Mouse (Mus musculus): ENCODE data around the gene Fam124b. TPM values are rescaled to one million over a fixed set of nuclear protein-coding genes. Genes with fewer than 3 reads are reported as not detected.

Fam124b gene
- polyA plus RNA-seq, 1 experiment from 2014 or later = 1.5 TPM

- Histone ChIP-seq H3K27me3 (ENCODE audit: control insufficient read depth, insufficient read depth, low read length) (no peaks in the 10 kb centered on the region), H3K36me3 (ENCODE audit: control insufficient read depth, insufficient read depth, low read length) (no peaks in the 10 kb centered on the region), H3K27ac (replicated peaks in 1 of 2; ENCODE audit: control insufficient read depth in 1 of 2, insufficient read depth in 1 of 2, low read depth in 2 of 2, low read length in 2 of 2) (no peak overlapping the region), H3K9me3 (ENCODE audit: control insufficient read depth, low read length) (no peaks in the 10 kb centered on the region), H3K4me3 (ENCODE audit: control insufficient read depth in 1 of 2, insufficient read depth in 1 of 2, low read depth in 1 of 2, low read length in 2 of 2) (peak overlapping the region in 1 of 2 experiments; percentile 8; a peak in 1 of 4 replicates), H3K4me2 (ENCODE audit: low read length) (0 out of 2 replicates have a peak overlapping the region, but pooled peaks have one; percentile 25), H3K9ac (ENCODE audit: low read length) (no peak overlapping the region), H3K4me1 (ENCODE audit: control insufficient read depth in 2 of 2, insufficient read depth in 2 of 2, low read length in 2 of 2) (0 out of 4 replicates have a peak, but pooled peaks cover 0 to 6% of the 10 kb centered on the region in 2 experiments)
- peak; percentile 44; the same call in 1 of the 2 replicates for ATAC-seq (ENCODE audit: insufficient number of reproducible peaks, insufficient read depth, low FRiP score, low read depth)
- WGBS = 60% methylated on average over 9 of the region's 9 CpGs
These were observed 4.4 kb downstream of the Fam124b start for GRCm38 (mm10) chr1:80213826-80214225.

GRCm38 (mm10) chr1:80213146-80213545 is 5.1 kb downstream of the Fam124b start:
- Histone ChIP-seq H3K4me1 (ENCODE audit: control insufficient read depth in 2 of 2, insufficient read depth in 2 of 2, low read length in 2 of 2) (0 out of 4 replicates have a peak, but pooled peaks cover 0 to 6% of the 10 kb centered on the region in 2 experiments), H3K4me2 (ENCODE audit: low read length) (peak overlapping the region; percentile 25; the same call in 1 of the 2 replicates), H3K27ac (replicated peaks in 1 of 2; ENCODE audit: control insufficient read depth in 1 of 2, insufficient read depth in 1 of 2, low read depth in 2 of 2, low read length in 2 of 2) (peak overlapping the region; percentile 9 to 44; a peak in 3 of 4 replicates), H3K27me3 (ENCODE audit: control insufficient read depth, insufficient read depth, low read length) (no peaks in the 10 kb centered on the region), H3K9me3 (ENCODE audit: control insufficient read depth, low read length) (no peaks in the 10 kb centered on the region), H3K4me3 (ENCODE audit: control insufficient read depth in 1 of 2, insufficient read depth in 1 of 2, low read depth in 1 of 2, low read length in 2 of 2) (peak overlapping the region in 1 of 2 experiments; percentile 8; a peak in 1 of 4 replicates), H3K36me3 (ENCODE audit: control insufficient read depth, insufficient read depth, low read length) (no peaks in the 10 kb centered on the region), H3K9ac (ENCODE audit: low read length) (peak overlapping the region; percentile 25; the same call in 1 of the 2 replicates)
- no peak for ATAC-seq (ENCODE audit: insufficient number of reproducible peaks, insufficient read depth, low FRiP score, low read depth)
- WGBS = 84% methylated on average over 10 of the region's 10 CpGs

- Histone ChIP-seq H3K4me2 (ENCODE audit: low read length) (no peak overlapping the region), H3K9ac (ENCODE audit: low read length) (no peak overlapping the region), H3K4me3 (ENCODE audit: control insufficient read depth in 1 of 2, insufficient read depth in 1 of 2, low read depth in 1 of 2, low read length in 2 of 2) (no peak overlapping the region), H3K9me3 (ENCODE audit: control insufficient read depth, low read length) (no peaks in the 10 kb centered on the region), H3K36me3 (ENCODE audit: control insufficient read depth, insufficient read depth, low read length) (no peaks in the 10 kb centered on the region), H3K27me3 (ENCODE audit: control insufficient read depth, insufficient read depth, low read length) (no peaks in the 10 kb centered on the region), H3K27ac (replicated peaks in 1 of 2; ENCODE audit: control insufficient read depth in 1 of 2, insufficient read depth in 1 of 2, low read depth in 2 of 2, low read length in 2 of 2) (no peak overlapping the region), H3K4me1 (ENCODE audit: control insufficient read depth in 2 of 2, insufficient read depth in 2 of 2, low read length in 2 of 2) (0 out of 4 replicates have a peak, but pooled peaks cover 0 to under 1% of the 10 kb centered on the region in 2 experiments)
- no peak for ATAC-seq (ENCODE audit: insufficient number of reproducible peaks, insufficient read depth, low FRiP score, low read depth)
- WGBS = 77% methylated on average over 3 of the region's 3 CpGs
These were observed 16.0 kb downstream of the Fam124b start for GRCm38 (mm10) chr1:80202314-80202713.

- ATAC-seq (ENCODE audit: insufficient number of reproducible peaks, insufficient read depth, low FRiP score, low read depth) = no peak
- peaks cover 0 to 5% of the 10 kb centered on the region in 2 experiments; a peak in 1 of 4 replicates for H3K4me1 ChIP-seq (ENCODE audit: control insufficient read depth in 2 of 2, insufficient read depth in 2 of 2, low read length in 2 of 2)
- WGBS = 23% methylated on average over 8 of the region's 8 CpGs
- no peak overlapping the region for H3K4me3 ChIP-seq (ENCODE audit: control insufficient read depth in 1 of 2, insufficient read depth in 1 of 2, low read depth in 1 of 2, low read length in 2 of 2)
- no peak overlapping the region for H3K9ac ChIP-seq (ENCODE audit: low read length)
- H3K36me3 ChIP-seq (ENCODE audit: control insufficient read depth, insufficient read depth, low read length) = no peaks in the 10 kb centered on the region
- H3K27me3 ChIP-seq (ENCODE audit: control insufficient read depth, insufficient read depth, low read length) = no peaks in the 10 kb centered on the region
- no peaks in the 10 kb centered on the region for H3K9me3 ChIP-seq (ENCODE audit: control insufficient read depth, low read length)
- H3K27ac ChIP-seq (replicated peaks in 1 of 2; ENCODE audit: control insufficient read depth in 1 of 2, insufficient read depth in 1 of 2, low read depth in 2 of 2, low read length in 2 of 2) = no peak overlapping the region
- no peak overlapping the region for H3K4me2 ChIP-seq (ENCODE audit: low read length)
These were observed 25.4 kb downstream of the Fam124b start for GRCm38 (mm10) chr1:80192837-80193236.

- Histone ChIP-seq H3K27me3 (ENCODE audit: control insufficient read depth, insufficient read depth, low read length) (no peaks in the 10 kb centered on the region), H3K9me3 (ENCODE audit: control insufficient read depth, low read length) (peaks cover 2% of the 10 kb centered on the region; the same call in 1 of the 2 replicates), H3K4me2 (ENCODE audit: low read length) (no peak overlapping the region), H3K9ac (ENCODE audit: low read length) (no peak overlapping the region), H3K4me3 (ENCODE audit: control insufficient read depth in 1 of 2, insufficient read depth in 1 of 2, low read depth in 1 of 2, low read length in 2 of 2) (no peak overlapping the region), H3K27ac (replicated peaks in 1 of 2; ENCODE audit: control insufficient read depth in 1 of 2, insufficient read depth in 1 of 2, low read depth in 2 of 2, low read length in 2 of 2) (no peak overlapping the region), H3K36me3 (ENCODE audit: control insufficient read depth, insufficient read depth, low read length) (no peaks in the 10 kb centered on the region), H3K4me1 (ENCODE audit: control insufficient read depth in 2 of 2, insufficient read depth in 2 of 2, low read length in 2 of 2) (no peaks in the 10 kb centered on the region)
- ATAC-seq (ENCODE audit: insufficient number of reproducible peaks, insufficient read depth, low FRiP score, low read depth) = no peak
- WGBS = 45% methylated on average over 3 of the region's 3 CpGs
These were observed 36.9 kb downstream of the Fam124b start for GRCm38 (mm10) chr1:80181414-80181805.

- no peak for ATAC-seq (ENCODE audit: insufficient number of reproducible peaks, insufficient read depth, low FRiP score, low read depth)
- Histone ChIP-seq H3K4me2 (ENCODE audit: low read length) (no peak overlapping the region), H3K9me3 (ENCODE audit: control insufficient read depth, low read length) (peaks cover 2% of the 10 kb centered on the region; the same call in 1 of the 2 replicates), H3K27ac (replicated peaks in 1 of 2; ENCODE audit: control insufficient read depth in 1 of 2, insufficient read depth in 1 of 2, low read depth in 2 of 2, low read length in 2 of 2) (no peak overlapping the region), H3K4me1 (ENCODE audit: control insufficient read depth in 2 of 2, insufficient read depth in 2 of 2, low read length in 2 of 2) (no peaks in the 10 kb centered on the region), H3K9ac (ENCODE audit: low read length) (no peak overlapping the region), H3K27me3 (ENCODE audit: control insufficient read depth, insufficient read depth, low read length) (no peaks in the 10 kb centered on the region), H3K36me3 (ENCODE audit: control insufficient read depth, insufficient read depth, low read length) (no peaks in the 10 kb centered on the region), H3K4me3 (ENCODE audit: control insufficient read depth in 1 of 2, insufficient read depth in 1 of 2, low read depth in 1 of 2, low read length in 2 of 2) (no peak overlapping the region)
- WGBS = 33% methylated on average over 13 of the region's 13 CpGs
These were observed 37.4 kb downstream of the Fam124b start for GRCm38 (mm10) chr1:80180767-80181413.

GRCm38 (mm10) chr1:80180128-80180527 is 38.1 kb downstream of the Fam124b start:
- Histone ChIP-seq H3K27me3 (ENCODE audit: control insufficient read depth, insufficient read depth, low read length) (no peaks in the 10 kb centered on the region), H3K36me3 (ENCODE audit: control insufficient read depth, insufficient read depth, low read length) (no peaks in the 10 kb centered on the region), H3K4me2 (ENCODE audit: low read length) (no peak overlapping the region), H3K9ac (ENCODE audit: low read length) (no peak overlapping the region), H3K4me1 (ENCODE audit: control insufficient read depth in 2 of 2, insufficient read depth in 2 of 2, low read length in 2 of 2) (no peaks in the 10 kb centered on the region), H3K27ac (replicated peaks in 1 of 2; ENCODE audit: control insufficient read depth in 1 of 2, insufficient read depth in 1 of 2, low read depth in 2 of 2, low read length in 2 of 2) (no peak overlapping the region), H3K9me3 (ENCODE audit: control insufficient read depth, low read length) (no peaks in the 10 kb centered on the region), H3K4me3 (ENCODE audit: control insufficient read depth in 1 of 2, insufficient read depth in 1 of 2, low read depth in 1 of 2, low read length in 2 of 2) (no peak overlapping the region)
- no peak for ATAC-seq (ENCODE audit: insufficient number of reproducible peaks, insufficient read depth, low FRiP score, low read depth)
- 61% methylated on average over 7 of the region's 7 CpGs for WGBS

All from heart, embryonic 14.5 days (tissue).